Mouse (Mus musculus) forebrain, embryonic 16.5 days (tissue): ENCODE measurements at regions not wholly inside any gene's neighbourhood (a gene's known extent, or its start where the extent isn't known, plus 50 kb on each side); places are given as distances from the start of the nearest gene placed in this dataset.

Source experiments
- ATAC-seq: fragments of 200-750 bp; cut with Nextera tagmentation; 2 replicates; pipeline ENCODE4 v1.8.0; 2017; ENCODE audit warnings: mild to moderate bottlenecking, moderate library complexity
- H3K27ac ChIP-seq: fragments of 300-500 bp; sonication (generic); 2 replicates; pipeline ENCODE4 v1.5.1; 2014; ENCODE audit warnings: low read length, control low read depth
- H3K27me3 ChIP-seq: fragments of 300-500 bp; sonication (generic); replicated peaks from 2 replicates; pipeline ENCODE4 v1.6.1; 2014; ENCODE audit warnings: low read length; ENCODE audit not compliant: control insufficient read depth, insufficient read depth
- H3K36me3 ChIP-seq: fragments of 300-500 bp; sonication (generic); 2 replicates; pipeline ENCODE4 v1.6.1; 2014; ENCODE audit not compliant: control insufficient read depth, insufficient read depth
- H3K4me1 ChIP-seq: fragments of 300-500 bp; sonication (generic); replicated peaks from 2 replicates; pipeline ENCODE4 v1.6.1; 2014; ENCODE audit warnings: low read length; ENCODE audit not compliant: control insufficient read depth, insufficient read depth
- H3K4me2 ChIP-seq: fragments of 300-500 bp; sonication (generic); 2 replicates; pipeline ENCODE4 v1.6.1; 2014; ENCODE audit warnings: mild to moderate bottlenecking, low read length, control low read depth
- H3K4me3 ChIP-seq: fragments of 300-500 bp; sonication (generic); replicated peaks from 2 replicates; pipeline ENCODE4 v1.5.1; 2014; ENCODE audit warnings: mild to moderate bottlenecking, low read length, control low read depth
- H3K9ac ChIP-seq: fragments of 300-500 bp; sonication (generic); replicated peaks from 2 replicates; pipeline ENCODE4 v1.6.1; 2014; ENCODE audit warnings: low read depth, low read length, control low read depth
- H3K9me3 ChIP-seq: fragments of 300-500 bp; sonication (generic); 2 replicates; pipeline ENCODE4 v1.6.1; 2016; ENCODE audit warnings: low read length; ENCODE audit not compliant: control insufficient read depth
- WGBS: fragments of 180-500 bp; shearing (Covaris S2); extraction: QIAGEN DNeasy Blood & Tissue Kit; methylation state at CpG from one replicate; pipeline ENCODE4 v1.1.7; 2014; 5-methylcytosine and 5-hydroxymethylcytosine counted together

- Histone ChIP-seq H3K4me1 (peaks cover 8% of the 10 kb centered on the region; the same call in 1 of the 2 replicates), H3K27me3 (no peaks in the 10 kb centered on the region), H3K36me3 (no peaks in the 10 kb centered on the region), H3K4me2 (no peak overlapping the region), H3K27ac (no peak overlapping the region), H3K9ac (no peak overlapping the region), H3K9me3 (no peaks in the 10 kb centered on the region), H3K4me3 (no peak overlapping the region)
- 40% methylated on average over 4 of the region's 4 CpGs for WGBS
- peak; percentile 86 for ATAC-seq
Observed at GRCm38 (mm10) chr12:74452375-74453090, 136.3 kb upstream of the Gm11042 start.

DNA sequence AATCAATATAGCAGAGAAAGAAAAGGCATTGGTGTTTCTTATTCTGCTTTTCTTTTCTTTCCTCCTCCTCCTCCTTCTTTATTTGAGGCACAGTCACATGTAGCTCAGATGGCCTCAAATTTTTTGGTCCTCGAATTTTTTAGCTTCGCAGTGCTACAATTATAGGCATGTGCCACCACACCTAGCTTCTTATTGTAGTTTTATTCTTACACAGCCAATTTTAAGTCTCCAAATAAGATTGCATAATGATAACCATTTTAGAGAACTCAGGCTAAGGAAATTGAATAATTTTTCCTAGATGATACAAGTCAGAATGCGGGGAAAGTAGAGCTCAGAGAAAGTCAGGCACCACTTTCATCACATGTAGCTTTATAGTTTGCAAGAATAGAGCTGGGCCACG is 132.1 kb upstream of the Gm11042 start:
- no peak overlapping the region for H3K27ac ChIP-seq

DNA sequence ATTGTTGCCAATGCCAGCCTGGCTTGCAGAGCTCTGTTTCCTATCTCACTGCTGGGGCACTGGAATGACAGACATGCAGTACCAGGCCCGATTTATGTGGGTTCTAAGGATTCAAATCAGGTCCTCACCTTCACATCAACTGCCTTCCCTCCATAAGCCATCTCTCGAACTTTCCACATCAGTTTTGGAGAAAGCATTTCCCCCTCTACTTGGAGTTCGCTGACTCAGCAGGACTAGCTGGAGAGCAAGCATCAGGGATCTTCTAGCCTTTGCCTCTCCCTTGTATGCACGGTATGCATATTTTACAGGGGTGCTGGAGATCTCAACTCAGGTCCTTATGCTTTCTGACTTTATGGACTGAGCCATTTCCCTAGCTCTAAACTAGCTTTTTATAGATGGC is 118.7 kb upstream of the Gm11042 start:
- 91% methylated on average over 4 of the region's 4 CpGs for WGBS
- H3K9me3 ChIP-seq = no peaks in the 10 kb centered on the region
- H3K4me3 ChIP-seq = no peak overlapping the region
- H3K4me2 ChIP-seq = no peak overlapping the region
- no peak overlapping the region for H3K27ac ChIP-seq
- no peak overlapping the region for H3K9ac ChIP-seq
- no peaks in the 10 kb centered on the region for H3K4me1 ChIP-seq
- no peaks in the 10 kb centered on the region for H3K27me3 ChIP-seq
- ATAC-seq = no peak
- no peaks in the 10 kb centered on the region for H3K36me3 ChIP-seq

More for the DNA sequence above, 132.1 kb upstream of the Gm11042 start:
- no peaks in the 10 kb centered on the region for H3K9me3 ChIP-seq
- no peak overlapping the region for H3K4me2 ChIP-seq
- peaks cover 8% of the 10 kb centered on the region; the same call in 1 of the 2 replicates for H3K4me1 ChIP-seq
- no peak overlapping the region for H3K4me3 ChIP-seq
- H3K9ac ChIP-seq = no peak overlapping the region
- no peaks in the 10 kb centered on the region for H3K36me3 ChIP-seq
- WGBS = 79% methylated on average over 4 of the region's 4 CpGs
- ATAC-seq = no peak
- H3K27me3 ChIP-seq = no peaks in the 10 kb centered on the region

- no peak overlapping the region for H3K4me3 ChIP-seq
- ATAC-seq = no peak
- WGBS = 86% methylated on average over 2 of the region's 2 CpGs
Observed at GRCm38 (mm10) chr12:74414738-74415137, 98.5 kb upstream of the Gm11042 start.

GRCm38 (mm10) chr12:74410511-74410910 is 94.3 kb upstream of the Gm11042 start:
- no peak for ATAC-seq
- 64% methylated on average over 2 of the region's 2 CpGs for WGBS
- H3K27me3 ChIP-seq = no peaks in the 10 kb centered on the region
- no peaks in the 10 kb centered on the region; the same call in 1 of the 2 replicates for H3K4me1 ChIP-seq
- H3K27ac ChIP-seq = no peak overlapping the region
- no peaks in the 10 kb centered on the region for H3K36me3 ChIP-seq
- no peak overlapping the region for H3K4me3 ChIP-seq
- no peaks in the 10 kb centered on the region for H3K9me3 ChIP-seq
- H3K9ac ChIP-seq = no peak overlapping the region
- no peak overlapping the region for H3K4me2 ChIP-seq

More at GRCm38 (mm10) chr12:74414738-74415137, 98.5 kb upstream of the Gm11042 start:
- H3K4me1 ChIP-seq = no peaks in the 10 kb centered on the region
- H3K27ac ChIP-seq = no peak overlapping the region
- H3K9ac ChIP-seq = no peak overlapping the region
- H3K27me3 ChIP-seq = no peaks in the 10 kb centered on the region
- no peaks in the 10 kb centered on the region for H3K36me3 ChIP-seq
- H3K9me3 ChIP-seq = no peaks in the 10 kb centered on the region
- H3K4me2 ChIP-seq = no peak overlapping the region

GRCm38 (mm10) chr12:74407591-74408095 is 91.4 kb upstream of the Gm11042 start:
- Histone ChIP-seq H3K27me3 (no peaks in the 10 kb centered on the region), H3K9me3 (no peaks in the 10 kb centered on the region), H3K4me1 (no peaks in the 10 kb centered on the region; the same call in 1 of the 2 replicates), H3K4me3 (no peak overlapping the region), H3K9ac (no peak overlapping the region), H3K36me3 (no peaks in the 10 kb centered on the region), H3K4me2 (no peak overlapping the region), H3K27ac (no peak overlapping the region)
- peak; percentile 28; the same call in 1 of the 2 replicates for ATAC-seq
- 62% methylated on average over 3 of the region's 3 CpGs for WGBS

GRCm38 (mm10) chr12:74389811-74390210 is 73.6 kb upstream of the Gm11042 start:
- Histone ChIP-seq H3K36me3 (no peaks in the 10 kb centered on the region), H3K4me3 (no peak overlapping the region), H3K9ac (no peak overlapping the region), H3K4me2 (no peak overlapping the region), H3K27me3 (no peaks in the 10 kb centered on the region), H3K4me1 (no peaks in the 10 kb centered on the region), H3K9me3 (no peaks in the 10 kb centered on the region), H3K27ac (no peak overlapping the region)
- ATAC-seq = no peak
- WGBS = 52% methylated on average over 6 of the region's 6 CpGs
